Mouse (Mus musculus) embryo, embryonic 10.5 days (tissue): Measurements from ENCODE around the gene Pnpla1.

Source experiments
- DNase-seq: peaks from one replicate; pipeline ENCODE4 v3.0.0-alpha.2; 2015; ENCODE audit warnings: low spot score

The Pnpla1 gene

GRCm38 (mm10) chr17:28843665-28844064 is 14.5 kb upstream of the Pnpla1 start:
- DNase-seq: no peak

- DNase-seq: no peak
Observed at GRCm38 (mm10) chr17:28846974-28847617, 11.1 kb upstream of the Pnpla1 start.

GRCm38 (mm10) chr17:28850511-28850910 is 7.7 kb upstream of the Pnpla1 start:
- no peak for DNase-seq

- no peak for DNase-seq
Observed at GRCm38 (mm10) chr17:28854377-28854776, 3.8 kb upstream of the Pnpla1 start.

GRCm38 (mm10) chr17:28855166-28855885 is 2.9 kb upstream of the Pnpla1 start:
- DNase-seq: peak; percentile 50

- DNase-seq: no peak
Observed at GRCm38 (mm10) chr17:28856030-28856429, 2.2 kb upstream of the Pnpla1 start.

- DNase-seq: no peak
Observed at GRCm38 (mm10) chr17:28863926-28864325, 5.7 kb downstream of the Pnpla1 start.

GRCm38 (mm10) chr17:28864464-28864863 is 6.3 kb downstream of the Pnpla1 start:
- no peak for DNase-seq

- no peak for DNase-seq
Observed at GRCm38 (mm10) chr17:28866921-28867320, 8.7 kb downstream of the Pnpla1 start.

GRCm38 (mm10) chr17:28867381-28867780 is 9.2 kb downstream of the Pnpla1 start:
- DNase-seq: no peak

- no peak for DNase-seq
Observed at GRCm38 (mm10) chr17:28869412-28870110, 11.3 kb downstream of the Pnpla1 start.

- DNase-seq: no peak
Observed at GRCm38 (mm10) chr17:28870435-28870834, 12.2 kb downstream of the Pnpla1 start.

GRCm38 (mm10) chr17:28871831-28872230 is 13.6 kb downstream of the Pnpla1 start:
- DNase-seq: no peak

GRCm38 (mm10) chr17:28872322-28872721 is 14.1 kb downstream of the Pnpla1 start:
- DNase-seq: no peak

- no peak for DNase-seq
Observed at GRCm38 (mm10) chr17:28874216-28874615, 16.0 kb downstream of the Pnpla1 start.

- no peak for DNase-seq
Observed at GRCm38 (mm10) chr17:28874825-28875224, 16.6 kb downstream of the Pnpla1 start.

- peak; percentile 39 for DNase-seq
Observed at GRCm38 (mm10) chr17:28875316-28875715, 17.1 kb downstream of the Pnpla1 start.

- DNase-seq: no peak
Observed at GRCm38 (mm10) chr17:28876331-28876730, 18.1 kb downstream of the Pnpla1 start.

- peak; percentile 64 for DNase-seq
Observed at GRCm38 (mm10) chr17:28876821-28877220, 18.6 kb downstream of the Pnpla1 start.

GRCm38 (mm10) chr17:28879931-28880391 is 21.8 kb downstream of the Pnpla1 start:
- peak; percentile 84 for DNase-seq

- peak; percentile 79 for DNase-seq
Observed at GRCm38 (mm10) chr17:28882316-28882715, 24.1 kb downstream of the Pnpla1 start.

GRCm38 (mm10) chr17:28882810-28883209 is 24.6 kb downstream of the Pnpla1 start:
- DNase-seq: no peak
